Comparison of ENCODE assay signal across 16 mouse cellular contexts in the genomic region with DNA sequence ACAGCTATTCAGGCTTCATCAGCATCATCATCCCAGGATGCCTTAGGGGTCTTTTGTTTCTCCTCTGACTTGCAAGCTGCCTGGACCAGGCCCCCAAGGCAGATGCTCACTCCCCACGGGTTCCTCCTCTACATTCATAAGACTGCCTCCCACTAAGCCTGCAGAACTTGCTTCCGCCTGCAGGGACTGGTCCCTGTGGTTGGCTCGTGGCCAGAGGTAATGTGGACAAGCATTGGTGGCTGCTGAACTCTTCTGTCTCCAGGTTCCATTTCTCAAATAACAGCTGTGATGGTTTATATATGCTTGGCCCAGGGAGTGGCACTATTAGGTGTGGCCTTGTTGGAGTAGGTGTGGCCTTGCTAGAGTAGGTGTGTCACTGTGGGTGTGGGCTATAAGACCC. TPM values are rescaled to one million over a fixed set of nuclear protein-coding genes. Genes with fewer than 3 reads are reported as not detected.
DNase-seq lines count a peak whose midpoint lies in the region; ATAC-seq and TF ChIP-seq lines count a peak whose summit lies in the region.
"Had no signal": no experiment of that assay in that cellular context is flagged by ENCODE, and none has a peak within 500 bp of the region (broad histone marks: within the 10 kb centered on the region; RNA-seq: fewer than 3 reads in every experiment).

No protein-coding gene starts in this region.

- H3K36me3 ChIP-seq in kidney, postnatal 0 days (ENCODE audit: insufficient read depth, low read length) = 0 out of 2 replicates have a peak, but pooled peaks cover 37% of the 10 kb centered on the region
- peaks cover 16% of the 10 kb centered on the region for H3K36me3 ChIP-seq in liver, postnatal 0 days (replicated peaks; ENCODE audit: insufficient read depth, low read length)
- no peaks in the 10 kb centered on the region for H3K36me3 ChIP-seq in forebrain, embryonic 15.5 days

- H3K4me2 ChIP-seq in kidney, postnatal 0 days (ENCODE audit: low read length) = no peak overlapping the region
- H3K4me2 ChIP-seq in liver, postnatal 0 days (ENCODE audit: low read depth, low read length) = no peak overlapping the region
- no peak overlapping the region for H3K4me2 ChIP-seq in forebrain, embryonic 15.5 days (replicated peaks)
- H3K4me2 ChIP-seq: heart, embryonic 12.5 days; liver, embryonic 15.5 days had no signal

- DNase-seq in cerebellum, postnatal 10 days = peak; percentile 46 to 47
- DNase-seq in cerebellum, adult 11 months = no peak
- DNase-seq in kidney, postnatal 0 days (ENCODE audit: low spot score) = peak; percentile 32
- DNase-seq in kidney, adult 8-10 months = no peak
- DNase-seq in liver, postnatal 0 days = no peak
- DNase-seq in liver (no peak), NIH3T3 (ENCODE audit: low read depth) (peak; percentile 32)
- DNase-seq: adrenal gland, adult 2 months; cerebellum, adult 11-12 months; cerebellum, postnatal 36 days; midbrain, embryonic 14.5 days had no signal

- no peaks in the 10 kb centered on the region for H3K27me3 ChIP-seq in kidney, postnatal 0 days (ENCODE audit: insufficient read depth, low read length)
- H3K27me3 ChIP-seq in liver, postnatal 0 days (ENCODE audit: insufficient read depth, low read length) = no peaks in the 10 kb centered on the region
- no peaks in the 10 kb centered on the region for H3K27me3 ChIP-seq in forebrain, embryonic 15.5 days
- H3K27me3 ChIP-seq: heart, embryonic 12.5 days; liver, embryonic 15.5 days had no signal

- H3K4me1 ChIP-seq in kidney, postnatal 0 days (replicated peaks; ENCODE audit: insufficient read depth, low read length) = no peaks in the 10 kb centered on the region
- H3K4me1 ChIP-seq in liver, postnatal 0 days (ENCODE audit: insufficient read depth) = no peaks in the 10 kb centered on the region
- H3K4me1 ChIP-seq in forebrain, embryonic 15.5 days = no peaks in the 10 kb centered on the region
- H3K4me1 ChIP-seq: heart, embryonic 12.5 days had no signal

- no peak overlapping the region for H3K4me3 ChIP-seq in kidney, postnatal 0 days (replicated peaks; ENCODE audit: low read depth, low read length)
- H3K4me3 ChIP-seq in liver, postnatal 0 days (ENCODE audit: low read depth, low read length) = no peak overlapping the region
- no peak overlapping the region for H3K4me3 ChIP-seq in forebrain, embryonic 15.5 days
- H3K4me3 ChIP-seq: erythroblast, embryonic 14.5 days; heart, embryonic 12.5 days; liver, embryonic 15.5 days had no signal

- no peak overlapping the region for H3K27ac ChIP-seq in kidney, postnatal 0 days
- no peak overlapping the region for H3K27ac ChIP-seq in liver, postnatal 0 days (ENCODE audit: low read depth)
- no peak overlapping the region for H3K27ac ChIP-seq in forebrain, embryonic 15.5 days (replicated peaks)
- H3K27ac ChIP-seq: liver, embryonic 15.5 days had no signal

- TF ChIP-seq CTCF in kidney, postnatal 0 days (IDR thresholded peaks at IDR 0.05; ENCODE audit: low read depth) = 0 out of 2 replicates have a peak, but pooled peaks have one; percentile 21
- TF ChIP-seq CTCF in liver, postnatal 0 days (IDR thresholded peaks at IDR 0.05; ENCODE audit: low read depth) = 0 out of 2 replicates have a peak, but pooled peaks have one; percentile 9

- no peaks in the 10 kb centered on the region for H3K9me3 ChIP-seq in kidney, postnatal 0 days (replicated peaks; ENCODE audit: low read length)
- no peaks in the 10 kb centered on the region for H3K9me3 ChIP-seq in liver, postnatal 0 days (ENCODE audit: low read length)
- H3K9me3 ChIP-seq in forebrain, embryonic 15.5 days = no peaks in the 10 kb centered on the region
- H3K9me3 ChIP-seq: heart, embryonic 12.5 days; liver, embryonic 15.5 days had no signal

- no peak overlapping the region for H3K9ac ChIP-seq in kidney, postnatal 0 days (ENCODE audit: low read depth, low read length)
- no peak overlapping the region for H3K9ac ChIP-seq in liver, postnatal 0 days (replicated peaks)
- no peak overlapping the region for H3K9ac ChIP-seq in forebrain, embryonic 15.5 days (replicated peaks)
- H3K9ac ChIP-seq: heart, embryonic 12.5 days; liver, embryonic 15.5 days had no signal

- WGBS in kidney, postnatal 0 days = 60% methylated on average over 3 of the region's 3 CpGs
- whole genome bisulfite sequencing in liver, postnatal 0 days (ENCODE audit: insufficient replicate concordance) = 68% methylated on average over 3 of the region's 3 CpGs
- 76% methylated on average over 3 of the region's 3 CpGs for WGBS in forebrain, embryonic 15.5 days

- no peak for TF ChIP-seq EP300 in liver, postnatal 0 days (IDR thresholded peaks at IDR 0.05; ENCODE audit: low read depth)

- no peak for ATAC-seq in kidney, postnatal 0 days (replicated peaks; ENCODE audit: low FRiP score, low read depth)
- 0 out of 2 replicates have a peak, but pooled peaks have one; percentile 8 for ATAC-seq in liver, postnatal 0 days
- ATAC-seq in forebrain, embryonic 15.5 days (replicated peaks) = no peak
- ATAC-seq: forebrain, embryonic 14.5 days had no signal

RNA-seq across cellular contexts. Expression of a gene that starts 29.4 kb away (rescaled TPM):
- polyA plus RNA-seq in kidney, postnatal 0 days (2015; fragmentation: Nextera tagmentation; extraction: Ambion mirVana) = 48.0 and 51.5 TPM in 2 replicates
- 7.1 and 10.5 TPM in 2 replicates for polyA plus RNA-seq in liver, postnatal 0 days (2015; fragmentation: Nextera tagmentation; extraction: Ambion mirVana)
- polyA plus RNA-seq in forebrain, embryonic 15.5 days (2015; fragmentation: Nextera tagmentation; extraction: Ambion mirVana) = 35.4 and 37.9 TPM in 2 replicates

Comparison
In these comparisons a context has a peak if more than half of its experiments do, and no peak if none do; other contexts are left out.
1. DNase-seq: peak in cerebellum, postnatal 10 days (2 of 2), kidney, postnatal 0 days (single experiment) and NIH3T3 (single experiment); none in cerebellum, adult 11 months (single experiment), kidney, adult 8-10 months (0 of 2), liver, postnatal 0 days (single experiment) and liver (single experiment).